Mouse (Mus musculus): Measurements from ENCODE around the gene Gps1. TPM values are rescaled to one million over a fixed set of nuclear protein-coding genes. Genes with fewer than 3 reads are reported as not detected.
"Not testable (repeated sequence)": the region's sequence is repeated elsewhere in the genome, so short reads cannot be mapped to it uniquely, and the experiment has no call there.

Gps1 gene
- total and polyA plus RNA-seq, 3 experiments: 173 to 266 (median 219) TPM

DNA sequence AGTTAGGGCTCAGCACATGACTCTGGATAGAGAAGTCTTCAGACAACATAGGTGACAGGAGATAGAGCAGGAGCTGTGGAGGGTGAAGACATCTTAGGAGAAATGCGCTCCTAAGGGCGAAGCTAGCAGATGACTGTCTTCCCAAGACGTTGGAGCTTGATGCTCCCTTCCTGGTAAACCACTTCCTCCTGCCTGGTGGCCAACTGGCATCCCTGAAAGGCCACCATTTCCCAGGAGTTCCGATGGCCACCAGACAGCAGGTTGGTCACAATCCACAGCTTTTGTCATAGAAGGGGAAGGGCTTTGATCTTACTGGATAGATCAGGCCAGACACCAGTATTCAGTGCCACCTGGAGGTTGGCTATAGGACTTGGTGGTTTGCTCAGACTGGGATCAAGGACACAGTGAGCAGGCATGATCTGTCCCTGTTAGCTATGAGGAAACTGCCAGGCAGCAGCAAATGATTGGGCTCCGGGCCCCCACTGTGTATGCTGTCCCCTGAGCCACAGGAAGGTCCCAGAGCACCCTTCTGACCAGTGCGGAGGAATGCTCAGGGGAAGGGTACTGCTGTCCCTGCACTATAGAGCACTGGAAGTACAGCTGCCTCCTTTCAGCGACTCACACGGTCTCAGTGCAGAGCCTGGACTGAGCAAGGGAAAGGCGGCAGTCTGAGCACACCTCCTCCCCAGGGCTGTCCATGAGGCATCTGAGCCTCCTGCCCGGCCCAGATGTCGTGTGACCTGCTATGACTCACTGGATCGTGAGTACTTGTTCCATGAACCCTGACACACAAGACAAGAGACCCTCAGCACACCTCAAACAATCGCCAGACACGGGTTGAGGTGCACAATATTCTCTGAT is 22.0 kb upstream of the Gps1 start:
- Histone ChIP-seq H3K27me3 (ENCODE audit: control insufficient read depth in 1 of 2, insufficient read depth in 2 of 2, low read length in 2 of 2) (no peaks in the 10 kb centered on the region), H3K9me3 (replicated peaks; ENCODE audit: insufficient read depth, low read length) (no peaks in the 10 kb centered on the region), H3K36me3 (ENCODE audit: control insufficient read depth in 1 of 2, insufficient read depth in 2 of 2, low read length in 2 of 2) (no peaks in the 10 kb centered on the region), H3K9ac (ENCODE audit: control insufficient read depth, low read depth, low read length, poor library complexity, severe bottlenecking) (no peak overlapping the region), H3K4me1 (ENCODE audit: control insufficient read depth in 1 of 2, insufficient read depth in 2 of 2, low read length in 2 of 2) (no peaks in the 10 kb centered on the region), H3K79me2 (ENCODE audit: control insufficient read depth, insufficient read depth, low read length, poor library complexity) (no peaks in the 10 kb centered on the region), H3K27ac (ENCODE audit: control insufficient read depth, low read depth, low read length) (no peak overlapping the region), H3K4me3 (ENCODE audit: control insufficient read depth in 1 of 2, insufficient read depth in 1 of 2, low read depth in 2 of 2, low read length in 2 of 2) (no peak overlapping the region)
- TF ChIP-seq KAT2A (conservative IDR thresholded peaks at IDR 0.05; ENCODE audit: low read depth, low read length) (no peak), GABPA (IDR thresholded peaks at IDR 0.05; ENCODE audit: low read depth, low read length) (no peak), MEF2A (IDR thresholded peaks at IDR 0.05; ENCODE audit: extremely low read depth, insufficient replicate concordance, low read depth, low read length, poor library complexity, severe bottlenecking) (no peak)
- no peak for DNase-seq (ENCODE audit: low read depth, low spot score)

DNA sequence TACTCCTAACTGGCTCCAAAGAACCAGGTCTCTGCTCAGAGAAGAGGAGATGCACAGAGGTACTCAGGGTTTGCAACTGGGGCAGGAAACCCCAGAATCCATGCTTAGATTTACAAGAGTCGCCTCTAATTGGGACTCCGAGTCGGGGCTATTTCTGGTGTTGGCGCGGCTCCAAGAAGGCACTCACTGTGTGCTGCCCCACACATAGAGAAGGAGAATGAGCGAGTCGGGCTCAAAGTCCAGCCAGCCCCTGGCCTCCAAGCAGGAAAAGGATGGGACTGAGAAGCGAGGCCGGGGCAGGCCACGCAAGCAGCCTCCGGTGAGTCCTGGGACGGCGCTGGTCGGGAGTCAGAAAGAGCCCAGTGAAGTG is 21.4 kb upstream of the Gps1 start, which contains the start of gene Hmga1b:
Gene Hmga1b (plus strand): TSS at position 123 of the 370 bp plus-strand sequence.
- H3K79me2 ChIP-seq (ENCODE audit: control insufficient read depth, insufficient read depth, low read length, poor library complexity); H3K4me1 ChIP-seq (ENCODE audit: control insufficient read depth in 1 of 2, insufficient read depth in 2 of 2, low read length in 2 of 2); H3K4me3 ChIP-seq (ENCODE audit: control insufficient read depth in 1 of 2, insufficient read depth in 1 of 2, low read depth in 2 of 2, low read length in 2 of 2); H3K36me3 ChIP-seq (ENCODE audit: control insufficient read depth in 1 of 2, insufficient read depth in 2 of 2, low read length in 2 of 2); H3K9ac ChIP-seq (ENCODE audit: control insufficient read depth, low read depth, low read length, poor library complexity, severe bottlenecking); H3K9me3 ChIP-seq (replicated peaks; ENCODE audit: insufficient read depth, low read length); H3K27me3 ChIP-seq (ENCODE audit: control insufficient read depth in 1 of 2, insufficient read depth in 2 of 2, low read length in 2 of 2); H3K27ac ChIP-seq (ENCODE audit: control insufficient read depth, low read depth, low read length); DNase-seq (ENCODE audit: low read depth, low spot score): not testable (repeated sequence)

DNA sequence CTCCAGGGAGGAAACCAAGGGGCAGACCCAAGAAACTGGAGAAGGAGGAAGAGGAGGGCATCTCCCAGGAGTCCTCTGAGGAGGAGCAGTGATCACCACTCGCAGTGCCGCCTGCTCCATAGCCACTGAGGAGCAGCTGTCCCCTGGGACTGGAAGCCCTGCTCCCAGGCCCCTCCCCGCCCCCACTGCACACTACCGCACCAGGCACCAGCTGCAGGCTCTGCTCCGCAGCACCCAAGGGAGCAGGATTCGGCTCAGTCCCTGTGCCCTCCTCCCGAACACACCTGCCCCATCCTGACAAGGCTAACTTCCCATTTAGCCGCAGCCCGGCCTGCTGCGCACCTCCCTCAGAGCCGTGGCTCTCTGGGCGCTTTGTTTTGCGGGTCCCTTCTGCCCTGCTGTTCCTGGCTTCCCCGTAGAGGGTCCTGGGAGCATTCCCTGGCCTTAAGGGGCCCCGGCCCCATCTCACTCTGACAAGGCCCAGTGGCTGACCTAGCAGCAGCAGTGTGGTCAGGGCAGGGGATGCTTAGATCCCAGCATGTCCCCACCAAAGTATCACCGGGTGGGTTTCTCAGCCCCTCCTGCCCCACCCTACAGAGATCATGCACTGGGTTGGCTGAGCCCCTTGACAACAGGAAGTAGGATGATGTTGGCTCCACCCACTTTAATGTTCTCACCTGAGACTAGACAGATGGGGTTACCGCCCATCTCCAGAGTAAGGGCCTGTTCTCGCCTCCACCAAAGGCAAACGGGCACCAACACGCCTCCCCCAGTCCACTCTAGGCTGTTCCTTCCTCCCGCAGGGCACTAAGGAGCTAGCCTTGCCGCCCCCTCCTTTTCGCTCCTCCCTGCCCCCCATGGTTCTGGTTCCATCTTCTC is 20.7 kb upstream of the Gps1 start:
- H3K27ac ChIP-seq (ENCODE audit: control insufficient read depth, low read depth, low read length); DNase-seq (ENCODE audit: low read depth, low spot score); H3K36me3 ChIP-seq (ENCODE audit: control insufficient read depth in 1 of 2, insufficient read depth in 2 of 2, low read length in 2 of 2); H3K9me3 ChIP-seq (replicated peaks; ENCODE audit: insufficient read depth, low read length); H3K27me3 ChIP-seq (ENCODE audit: control insufficient read depth in 1 of 2, insufficient read depth in 2 of 2, low read length in 2 of 2); H3K9ac ChIP-seq (ENCODE audit: control insufficient read depth, low read depth, low read length, poor library complexity, severe bottlenecking); H3K79me2 ChIP-seq (ENCODE audit: control insufficient read depth, insufficient read depth, low read length, poor library complexity); H3K4me1 ChIP-seq (ENCODE audit: control insufficient read depth in 1 of 2, insufficient read depth in 2 of 2, low read length in 2 of 2); H3K4me3 ChIP-seq (ENCODE audit: control insufficient read depth in 1 of 2, insufficient read depth in 1 of 2, low read depth in 2 of 2, low read length in 2 of 2): not testable (repeated sequence)

DNA sequence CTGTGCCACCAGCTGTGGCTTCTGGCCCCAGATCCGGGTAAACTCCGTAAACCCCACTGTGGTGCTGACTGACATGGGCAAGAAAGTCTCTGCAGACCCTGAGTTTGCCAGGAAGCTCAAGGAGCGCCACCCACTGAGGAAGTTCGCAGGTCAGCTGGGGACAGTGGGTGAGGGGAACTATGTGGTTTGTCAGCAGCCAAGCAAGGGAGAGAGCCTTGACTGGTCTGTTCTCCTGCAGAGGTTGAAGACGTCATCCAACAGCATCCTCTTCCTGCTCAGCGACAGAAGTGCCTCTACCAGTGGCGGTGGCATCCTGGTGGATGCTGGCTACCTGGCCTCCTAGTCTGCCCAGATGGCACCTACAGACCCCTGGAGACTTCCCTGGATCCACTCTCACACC is 17.0 kb upstream of the Gps1 start:
- H3K9me3 ChIP-seq (replicated peaks; ENCODE audit: insufficient read depth, low read length); H3K4me1 ChIP-seq (ENCODE audit: control insufficient read depth in 1 of 2, insufficient read depth in 2 of 2, low read length in 2 of 2); H3K9ac ChIP-seq (ENCODE audit: control insufficient read depth, low read depth, low read length, poor library complexity, severe bottlenecking); H3K36me3 ChIP-seq (ENCODE audit: control insufficient read depth in 1 of 2, insufficient read depth in 2 of 2, low read length in 2 of 2); H3K27ac ChIP-seq (ENCODE audit: control insufficient read depth, low read depth, low read length); H3K27me3 ChIP-seq (ENCODE audit: control insufficient read depth in 1 of 2, insufficient read depth in 2 of 2, low read length in 2 of 2); H3K79me2 ChIP-seq (ENCODE audit: control insufficient read depth, insufficient read depth, low read length, poor library complexity); H3K4me3 ChIP-seq (ENCODE audit: control insufficient read depth in 1 of 2, insufficient read depth in 1 of 2, low read depth in 2 of 2, low read length in 2 of 2); DNase-seq (ENCODE audit: low read depth, low spot score): not testable (repeated sequence)
